Mouse (Mus musculus): ENCODE measurements at regions not wholly inside any gene's neighbourhood (a gene's known extent, or its start where the extent isn't known, plus 50 kb on each side); places are given as distances from the start of the nearest gene placed in this dataset.
A peak's percentile ranks its signal among the peaks of the same experiment; 100 is the strongest.

GRCm38 (mm10) chr7:135767493-135767892 lies 51.3 kb upstream of the Mki67 start:
- no peak for DNase-seq
- intact Hi-C loops (cut with DNase I), result no loop called here

- DNase-seq, result no peak
- intact Hi-C loops (cut with DNase I), result no loop called here
Observed at GRCm38 (mm10) chr7:135768064-135768463, 51.9 kb upstream of the Mki67 start.

- DNase-seq, result peak; percentile 91 to 95
- intact Hi-C loops (cut with DNase I), result no loop called here
Observed at GRCm38 (mm10) chr7:135768592-135768991, 52.4 kb upstream of the Mki67 start.

- no peak for DNase-seq
Observed at GRCm38 (mm10) chr7:135769082-135769673, 53.0 kb upstream of the Mki67 start.

GRCm38 (mm10) chr7:135770051-135770450 lies 53.9 kb upstream of the Mki67 start:
- intact Hi-C loops (cut with DNase I), result no loop called here

More at GRCm38 (mm10) chr7:135769082-135769673, 53.0 kb upstream of the Mki67 start:
- intact Hi-C loops (cut with DNase I), result no loop called here

GRCm38 (mm10) chr7:135775832-135776433 lies 59.8 kb upstream of the Mki67 start:
- intact Hi-C loops (cut with DNase I), result no loop called here
- no peak for DNase-seq

More at GRCm38 (mm10) chr7:135770051-135770450, 53.9 kb upstream of the Mki67 start:
- DNase-seq, result no peak

GRCm38 (mm10) chr7:135790167-135790566 lies 74.0 kb upstream of the Mki67 start:
- intact Hi-C loops (cut with DNase I), result loop anchor here (5.0 kb wide), 2 partner anchors 47 to 257 kb away; no protein-coding TSS in a partner anchor
- DNase-seq, result no peak

GRCm38 (mm10) chr7:135790978-135791377 lies 74.8 kb upstream of the Mki67 start:
- peak; percentile 77 to 88 for DNase-seq
- intact Hi-C loops (cut with DNase I), result loop anchor here (1.0 to 5.0 kb wide), 3 partner anchors 46 to 1530 kb away; no protein-coding TSS in a partner anchor

GRCm38 (mm10) chr7:135791953-135792690 lies 76.0 kb upstream of the Mki67 start:
- intact Hi-C loops (cut with DNase I), result loop anchor here (1.0 to 5.0 kb wide), 3 partner anchors 45 to 1529 kb away; no protein-coding TSS in a partner anchor

GRCm38 (mm10) chr7:135792918-135793317 lies 76.8 kb upstream of the Mki67 start:
- peak in 1 of 2 experiments; percentile 48 for DNase-seq
- intact Hi-C loops (cut with DNase I), result loop anchor here (5.0 kb wide), 2 partner anchors 44 to 254 kb away; no protein-coding TSS in a partner anchor

More at GRCm38 (mm10) chr7:135791953-135792690, 76.0 kb upstream of the Mki67 start:
- no peak for DNase-seq

- DNase-seq, result peak; percentile 19 to 33
- intact Hi-C loops (cut with DNase I), result loop anchor here (5.0 kb wide), 2 partner anchors 43 to 253 kb away; no protein-coding TSS in a partner anchor
Observed at GRCm38 (mm10) chr7:135794238-135794637, 78.1 kb upstream of the Mki67 start.

- intact Hi-C loops (cut with DNase I), result loop anchor here (5.0 kb wide), 2 partner anchors 43 to 253 kb away; no protein-coding TSS in a partner anchor
- no peak for DNase-seq
Observed at GRCm38 (mm10) chr7:135794679-135795078, 78.5 kb upstream of the Mki67 start.

GRCm38 (mm10) chr7:135798441-135798840 lies 82.3 kb upstream of the Mki67 start:
- DNase-seq, result no peak
- intact Hi-C loops (cut with DNase I), result no loop called here

GRCm38 (mm10) chr7:135802598-135803121 lies 86.5 kb upstream of the Mki67 start:
- peak; percentile 84 to 85 for DNase-seq
- intact Hi-C loops (cut with DNase I), result no loop called here

GRCm38 (mm10) chr7:135804730-135805129 lies 88.6 kb upstream of the Mki67 start:
- no peak for DNase-seq
- intact Hi-C loops (cut with DNase I), result no loop called here

GRCm38 (mm10) chr7:135806139-135806538 lies 90.0 kb upstream of the Mki67 start:
- no peak for DNase-seq

GRCm38 (mm10) chr7:135806673-135807072 lies 90.5 kb upstream of the Mki67 start:
- no peak for DNase-seq
- intact Hi-C loops (cut with DNase I), result no loop called here

More at GRCm38 (mm10) chr7:135806139-135806538, 90.0 kb upstream of the Mki67 start:
- intact Hi-C loops (cut with DNase I), result no loop called here

GRCm38 (mm10) chr7:135809167-135809566 lies 93.0 kb upstream of the Mki67 start:
- no peak for DNase-seq
- intact Hi-C loops (cut with DNase I), result no loop called here

- intact Hi-C loops (cut with DNase I), result no loop called here
- no peak for DNase-seq
Observed at GRCm38 (mm10) chr7:135809751-135810379, 93.7 kb upstream of the Mki67 start.

- intact Hi-C loops (cut with DNase I), result no loop called here
- peak in 1 of 2 experiments; percentile 21 for DNase-seq
Observed at GRCm38 (mm10) chr7:135810971-135811370, 94.8 kb upstream of the Mki67 start.
